Mouse (Mus musculus): ENCODE results near the gene Taldo1.

DNA sequence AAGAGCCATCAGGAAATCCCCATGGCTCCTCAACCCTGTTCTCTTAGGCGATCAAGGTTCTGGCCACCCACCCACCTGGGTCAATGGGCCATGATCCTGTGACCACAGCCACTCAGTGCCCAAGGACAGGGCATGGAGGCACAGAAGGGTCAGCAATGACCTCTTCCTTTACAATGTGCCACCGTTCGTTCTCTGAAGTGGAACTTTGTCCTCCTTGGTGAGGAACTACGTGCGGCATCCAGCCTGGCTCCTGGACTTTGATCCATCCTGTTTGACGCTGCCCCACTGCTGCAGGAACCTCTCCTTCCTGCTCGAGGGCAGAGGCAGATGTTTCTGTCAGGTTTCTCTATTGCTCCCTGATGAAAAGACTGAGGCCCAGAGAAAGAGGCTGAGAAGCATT lies 48.3 kb upstream of the Taldo1 start:
- TF ChIP-seq POLR2A (IDR thresholded peaks at IDR 0.05; ENCODE audit: borderline replicate concordance, control insufficient read depth, low read depth, low read length) (no peak), CTCF (IDR thresholded peaks at IDR 0.05; ENCODE audit: control insufficient read depth, insufficient read depth, low read length) (no peak)
